Mouse (Mus musculus): ENCODE data around the gene Zfp287. TPM values are rescaled to one million over a fixed set of nuclear protein-coding genes. Genes with fewer than 3 reads are reported as not detected.

The Zfp287 gene
- total RNA-seq, 2 experiments from 2014 or later, result 23.7 to 24.4 TPM

DNA sequence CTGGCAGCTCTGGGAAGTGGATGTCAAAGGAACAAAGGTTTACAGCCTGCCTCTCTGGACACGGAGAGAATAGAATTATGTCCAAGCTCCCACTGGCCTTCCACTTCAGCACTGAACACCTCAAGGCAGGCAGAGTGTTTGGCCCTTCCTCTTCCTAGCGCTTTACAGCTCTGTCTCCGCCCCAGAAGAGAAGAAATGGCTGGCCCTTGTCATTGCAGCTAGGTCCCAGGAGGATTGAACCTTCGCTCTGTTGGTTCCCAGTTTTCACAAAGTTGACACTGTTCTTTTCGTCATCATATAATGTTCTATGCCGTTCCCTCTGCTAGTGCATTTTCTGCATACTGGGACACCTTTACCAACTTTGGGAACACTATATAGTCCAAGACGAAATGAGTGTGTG lies 23.5 kb downstream of the Zfp287 start:
- intact Hi-C loops (cut with DNase I), result no loop called here
- no peak for DNase-seq

DNA sequence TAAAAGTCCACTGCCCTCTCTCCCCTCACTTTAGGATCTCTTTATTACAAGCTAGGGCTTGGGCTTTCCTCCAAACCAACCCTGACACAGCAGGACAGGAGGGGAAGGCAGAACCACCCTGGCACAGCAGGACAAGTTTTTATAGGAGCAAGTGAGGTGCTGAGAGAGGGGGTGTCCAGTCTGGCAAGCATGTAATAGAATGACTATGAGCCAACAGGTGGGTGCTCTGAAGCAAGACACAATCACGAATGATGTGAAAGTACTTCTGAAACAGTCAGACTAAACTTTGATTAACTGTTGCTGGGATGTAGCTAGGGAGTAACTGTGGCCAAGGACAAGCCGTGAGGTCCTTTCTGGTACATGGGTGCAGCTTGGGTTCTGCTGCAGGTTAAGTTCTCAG lies 25.6 kb downstream of the Zfp287 start:
- DNase-seq, result no peak
- intact Hi-C loops (cut with DNase I), result no loop called here

DNA sequence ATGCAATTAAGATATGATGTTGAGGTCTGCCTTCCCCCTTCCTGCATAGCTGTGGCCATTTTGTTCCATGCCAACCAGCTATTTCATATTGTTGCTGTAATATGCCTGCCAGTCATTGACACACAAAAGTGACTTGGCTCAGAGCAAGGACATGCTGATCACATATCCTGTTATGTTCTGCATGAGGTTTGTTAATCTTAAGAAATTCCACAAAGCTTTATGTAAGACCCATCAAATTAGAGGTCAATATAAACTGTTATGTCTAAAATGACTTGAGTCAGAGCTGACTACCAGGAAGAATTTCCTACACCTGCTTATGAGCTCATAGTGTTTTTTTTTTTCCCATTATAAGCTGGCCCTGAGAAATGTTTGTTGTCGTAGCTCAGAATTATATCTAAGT lies 30.5 kb downstream of the Zfp287 start:
- no peak for DNase-seq
- intact Hi-C loops (cut with DNase I), result no loop called here

DNA sequence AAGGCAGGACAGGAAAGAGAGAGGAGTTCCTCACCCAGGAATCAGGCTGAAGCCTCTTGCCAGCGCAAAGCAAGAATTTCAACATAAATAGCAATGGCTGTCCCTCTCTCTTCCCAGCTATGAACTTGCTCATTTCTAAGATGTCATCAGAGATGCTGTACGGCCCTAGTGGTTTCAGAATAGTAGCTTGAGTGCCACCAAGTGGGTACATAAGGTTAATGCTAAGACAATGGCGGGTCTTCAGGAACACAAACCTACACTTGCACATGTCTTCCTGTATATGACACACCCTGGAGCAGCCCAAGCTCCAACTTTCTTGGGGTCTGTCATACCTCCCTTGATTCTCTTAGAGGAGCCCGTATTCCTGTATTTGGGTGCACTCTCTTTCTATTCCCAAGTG lies 32.0 kb downstream of the Zfp287 start:
- intact Hi-C loops (cut with DNase I), result no loop called here

DNA sequence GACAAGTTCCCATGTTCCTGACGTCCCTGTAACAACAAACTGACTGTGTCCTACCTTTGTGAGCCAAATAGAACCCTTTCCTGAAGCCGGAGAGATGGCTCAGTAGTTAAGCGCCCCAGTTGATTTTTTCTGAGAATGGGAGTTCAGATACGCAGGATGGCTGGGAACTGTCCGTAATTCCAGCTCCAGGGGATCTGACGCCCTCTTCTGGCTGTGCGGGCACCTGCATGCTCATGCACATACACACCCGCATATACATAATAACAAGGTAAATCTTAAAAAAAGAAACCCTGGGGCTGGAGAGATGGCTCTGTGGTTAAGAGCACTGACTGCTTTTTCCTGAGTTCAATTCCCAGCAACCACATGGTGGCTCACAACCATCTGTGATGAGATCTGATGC lies 36.6 kb downstream of the Zfp287 start:
- intact Hi-C loops (cut with DNase I), result no loop called here
- no peak for DNase-seq

More for the DNA sequence above, 32.0 kb downstream of the Zfp287 start:
- DNase-seq, result no peak

DNA sequence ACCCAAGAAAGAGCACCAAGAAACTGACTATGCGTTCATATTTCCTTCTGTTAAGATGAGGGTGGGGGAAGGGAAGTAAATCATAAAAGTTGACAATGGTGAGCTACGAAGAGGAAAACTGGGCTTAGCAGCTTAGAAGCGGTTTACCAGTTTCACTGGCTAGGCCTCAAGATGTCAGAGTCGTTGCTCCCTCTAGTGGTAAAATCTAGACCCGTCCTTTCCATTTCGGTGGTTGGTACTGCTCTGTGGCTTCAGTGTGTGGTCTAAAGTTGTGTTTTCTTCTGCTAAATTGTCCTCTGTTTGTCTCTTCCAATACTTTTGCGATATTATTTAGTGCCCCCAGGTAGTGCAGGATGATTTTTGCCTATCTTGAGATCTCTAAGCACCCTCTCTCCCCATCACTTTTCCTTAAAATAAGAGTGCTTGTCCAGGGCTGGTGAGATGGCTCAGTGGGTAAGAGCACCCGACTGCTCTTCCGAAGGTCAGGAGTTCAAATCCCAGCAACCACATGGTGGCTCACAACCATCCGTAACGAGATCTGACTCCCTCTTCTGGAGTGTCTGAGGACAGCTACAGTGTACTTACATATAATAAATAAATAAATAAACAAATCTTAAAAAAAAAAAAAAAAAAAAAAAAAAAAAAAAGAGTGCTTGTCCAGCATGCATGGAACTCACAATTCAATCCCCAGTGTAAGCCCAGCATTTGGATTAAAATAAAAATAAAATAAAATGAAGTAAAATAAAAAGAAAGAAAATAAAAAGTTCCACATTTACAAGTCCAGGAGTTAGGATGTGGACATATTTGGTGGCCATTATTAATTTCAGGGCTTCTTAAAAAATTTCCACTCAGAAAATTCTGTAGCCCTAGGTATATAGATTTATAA lies 38.2 kb downstream of the Zfp287 start:
- intact Hi-C loops (cut with DNase I), result no loop called here
- DNase-seq, result peak; percentile 22

DNA sequence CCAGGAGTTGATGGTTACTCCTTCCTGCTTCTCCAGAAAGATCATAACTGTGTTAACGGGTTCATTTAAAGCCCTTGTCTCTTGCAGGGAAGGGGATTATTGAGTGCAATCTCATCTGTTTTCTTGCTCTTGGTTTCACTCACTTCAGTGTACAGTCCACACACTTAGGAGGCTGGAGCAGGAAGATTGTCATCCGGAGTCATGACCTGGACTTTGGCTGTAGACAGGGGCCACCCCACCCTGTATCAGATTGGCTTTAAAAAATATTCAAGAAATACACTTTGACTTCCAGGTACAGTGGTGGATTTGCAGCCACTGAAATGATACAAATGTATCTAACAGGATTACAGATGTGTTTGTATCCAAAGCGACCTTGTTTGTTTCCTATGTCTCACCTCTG lies 40.1 kb downstream of the Zfp287 start:
- intact Hi-C loops (cut with DNase I), result no loop called here
- DNase-seq, result no peak

DNA sequence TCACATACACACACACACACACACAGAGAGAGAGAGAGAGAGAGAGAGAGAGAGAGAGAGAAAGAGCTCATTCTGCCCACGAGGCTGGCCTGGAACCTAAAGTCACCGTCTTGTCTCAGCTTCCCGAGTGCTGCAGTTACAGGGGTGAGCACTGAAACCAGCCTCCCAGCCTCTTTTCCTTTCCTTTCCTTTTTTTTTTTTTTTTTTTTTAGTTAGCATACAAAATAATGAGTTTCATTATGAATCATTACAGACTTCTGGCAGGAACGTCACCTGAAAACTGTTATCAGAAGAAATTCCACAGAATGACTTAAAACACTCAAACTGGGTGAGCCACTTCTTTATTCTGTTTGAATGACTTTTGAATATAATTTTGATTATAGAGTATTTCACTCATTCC lies 51.8 kb downstream of the Zfp287 start:
- intact Hi-C loops (cut with DNase I), result loop anchor here (5.0 kb wide), 1 partner anchor 68 kb away; no protein-coding TSS in a partner anchor
- DNase-seq, result no peak

DNA sequence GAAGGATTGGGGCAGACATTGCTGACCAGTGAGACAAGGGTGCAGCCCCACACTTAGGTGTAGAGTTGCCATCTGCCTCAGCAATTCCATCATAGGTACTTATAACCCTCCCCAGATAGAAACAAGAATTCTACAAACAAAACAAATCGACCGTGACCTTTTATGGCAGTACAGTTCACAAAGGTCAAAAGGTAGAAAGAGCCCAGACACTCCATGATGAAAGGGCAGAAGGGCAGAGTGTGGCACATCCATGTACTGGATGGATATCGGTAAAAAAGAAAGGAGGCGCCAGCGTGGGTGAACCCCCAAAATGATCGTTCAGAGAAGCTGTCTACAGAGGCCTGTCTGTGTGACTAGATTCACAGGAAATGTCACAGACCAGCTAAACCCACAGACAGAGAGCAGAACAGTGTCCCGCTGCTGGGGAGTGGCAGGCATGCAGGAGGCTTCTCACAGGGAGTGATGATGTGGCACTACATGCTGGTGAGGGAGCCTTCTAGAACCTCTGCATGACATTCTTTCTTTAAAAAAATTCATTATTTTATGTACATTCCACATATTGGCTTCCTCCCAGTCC lies 52.8 kb downstream of the Zfp287 start:
- DNase-seq, result no peak
- intact Hi-C loops (cut with DNase I), result loop anchor here (5.0 kb wide), 1 partner anchor 67 kb away; no protein-coding TSS in a partner anchor

DNA sequence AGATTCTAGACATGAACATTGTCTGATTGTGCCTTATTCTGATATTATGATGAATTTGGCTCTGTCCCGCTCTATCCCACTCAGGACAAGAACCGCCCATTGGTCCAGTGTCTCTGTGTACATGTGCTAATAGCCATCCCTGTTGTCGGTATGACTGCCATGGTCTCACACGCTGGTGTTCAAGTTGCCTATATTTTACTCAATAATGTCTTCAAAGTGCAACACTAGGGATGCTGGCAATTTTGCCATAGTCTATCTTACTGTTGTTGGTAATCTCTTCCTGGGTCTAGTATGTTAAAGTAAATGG lies 55.5 kb downstream of the Zfp287 start:
- no peak for DNase-seq
- intact Hi-C loops (cut with DNase I), result loop anchor here (5.0 kb wide), 1 partner anchor 64 kb away; no protein-coding TSS in a partner anchor

DNA sequence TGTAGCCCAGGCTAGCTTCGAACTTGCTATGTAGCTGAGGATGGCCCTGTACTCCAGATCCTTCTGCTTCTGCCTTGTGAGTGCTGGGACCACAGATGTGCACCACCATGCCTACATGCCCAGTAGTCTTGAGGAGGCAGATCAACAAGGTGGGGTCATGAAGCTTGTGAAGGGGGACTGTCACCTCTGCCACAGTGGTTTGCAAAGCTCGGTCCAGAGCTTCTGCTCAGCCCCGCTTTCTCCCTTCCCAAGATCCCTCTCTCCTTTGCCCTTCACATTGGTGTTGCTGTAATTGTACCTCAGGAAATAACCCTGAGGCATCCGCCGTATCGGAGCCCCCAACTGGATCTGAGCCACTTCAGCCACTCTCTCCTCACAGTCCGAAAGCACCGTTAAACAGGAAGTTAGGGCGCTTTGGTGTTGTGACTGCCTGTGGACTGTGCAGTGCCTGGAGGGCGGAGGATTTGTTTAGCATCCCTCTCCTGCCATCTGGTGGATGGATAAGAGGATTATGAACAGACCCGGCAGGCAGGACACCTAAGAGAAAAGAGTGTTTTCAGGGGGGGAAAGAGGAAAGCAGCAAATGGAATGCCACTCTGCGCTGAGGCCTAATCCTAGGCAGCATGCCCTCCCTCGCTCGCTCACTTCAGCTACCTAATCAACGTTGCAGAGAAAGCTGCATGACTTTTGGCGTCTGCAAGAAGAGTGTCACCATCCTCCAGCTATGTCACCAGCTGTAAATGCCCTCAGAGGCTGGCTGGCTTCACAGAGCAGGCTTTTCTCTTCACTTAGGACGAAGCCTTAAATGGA lies 56.0 kb downstream of the Zfp287 start:
- intact Hi-C loops (cut with DNase I), result loop anchor here (5.0 kb wide), 1 partner anchor 63 kb away; no protein-coding TSS in a partner anchor
- DNase-seq, result peak; percentile 70

DNA sequence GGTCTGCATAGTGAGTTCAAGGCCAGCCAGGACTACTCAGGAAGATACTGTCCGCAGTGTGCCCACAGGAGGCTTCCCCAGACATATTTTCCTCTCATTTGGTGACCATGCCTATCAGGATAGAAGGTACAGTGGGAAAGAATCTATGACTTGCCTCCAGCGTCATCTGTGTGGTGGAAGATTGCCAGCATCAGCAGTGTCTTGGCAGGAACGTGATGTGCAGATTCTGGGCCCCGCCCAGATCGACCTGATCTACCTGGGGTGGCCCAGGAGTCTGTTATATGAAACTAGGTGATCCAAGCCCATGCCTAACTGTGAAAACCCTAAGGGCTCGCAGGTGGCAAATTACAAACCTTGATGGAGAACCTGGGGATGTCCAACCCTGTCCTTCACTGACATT lies 61.7 kb downstream of the Zfp287 start:
- intact Hi-C loops (cut with DNase I), result no loop called here
- DNase-seq, result peak; percentile 23

DNA sequence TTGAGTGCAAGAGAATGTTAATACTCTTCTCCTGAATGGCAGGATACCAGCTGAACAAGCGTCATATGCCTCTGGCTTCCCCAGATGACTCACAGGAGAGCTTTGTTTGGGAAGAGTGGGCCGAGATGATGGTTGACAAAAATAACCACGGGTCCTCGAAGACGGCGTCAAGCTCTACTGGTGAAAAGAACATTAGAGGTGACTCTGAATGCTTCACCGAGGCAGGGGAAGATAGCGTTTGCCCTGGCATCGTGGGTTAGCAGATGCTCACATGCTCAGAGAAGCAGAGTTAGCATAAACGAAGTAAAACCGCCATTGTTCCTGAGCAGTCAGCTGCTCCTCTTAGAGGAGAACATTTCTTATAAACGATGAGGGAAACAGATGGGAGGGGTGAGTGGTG lies 62.2 kb downstream of the Zfp287 start:
- intact Hi-C loops (cut with DNase I), result no loop called here
- no peak for DNase-seq

DNA sequence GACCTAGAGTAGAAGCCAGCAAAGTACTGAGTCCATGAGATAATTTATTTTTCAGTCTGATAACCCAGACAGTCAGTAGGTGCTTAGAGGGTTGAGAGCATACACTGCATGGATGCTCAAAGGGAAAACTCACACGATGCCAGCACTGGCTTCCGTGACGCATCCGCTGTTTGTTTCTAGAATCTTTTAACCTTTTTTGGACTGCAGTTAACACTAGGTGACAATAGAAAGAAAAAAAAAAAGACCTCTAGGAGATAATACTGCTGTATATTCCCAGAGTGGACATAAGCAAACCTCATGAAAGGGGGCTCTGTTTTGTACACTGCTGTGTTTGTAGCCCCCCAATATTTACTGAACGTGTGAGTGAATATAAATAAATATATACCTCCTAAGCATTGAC lies 62.7 kb downstream of the Zfp287 start:
- no peak for DNase-seq
- intact Hi-C loops (cut with DNase I), result no loop called here

DNA sequence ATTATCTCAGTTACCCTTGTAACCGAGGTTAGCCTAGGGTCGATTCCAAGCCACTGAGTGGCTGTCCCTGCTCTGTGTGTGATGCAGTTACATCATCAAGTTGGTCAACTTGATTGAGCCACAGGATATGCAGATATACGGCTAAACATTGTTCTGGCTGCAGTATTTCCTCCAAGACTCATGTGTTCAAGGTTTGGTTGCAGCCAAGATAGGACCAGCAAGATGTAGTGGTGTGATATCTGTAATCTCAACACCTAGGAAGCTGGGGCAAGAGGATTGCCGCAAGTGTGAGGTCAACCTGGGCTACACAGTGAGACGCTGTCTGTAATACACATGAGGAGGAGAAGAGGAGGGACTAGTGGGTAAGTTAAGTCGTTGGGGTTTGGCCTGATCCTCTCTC lies 67.5 kb downstream of the Zfp287 start:
- intact Hi-C loops (cut with DNase I), result no loop called here
- DNase-seq, result no peak

DNA sequence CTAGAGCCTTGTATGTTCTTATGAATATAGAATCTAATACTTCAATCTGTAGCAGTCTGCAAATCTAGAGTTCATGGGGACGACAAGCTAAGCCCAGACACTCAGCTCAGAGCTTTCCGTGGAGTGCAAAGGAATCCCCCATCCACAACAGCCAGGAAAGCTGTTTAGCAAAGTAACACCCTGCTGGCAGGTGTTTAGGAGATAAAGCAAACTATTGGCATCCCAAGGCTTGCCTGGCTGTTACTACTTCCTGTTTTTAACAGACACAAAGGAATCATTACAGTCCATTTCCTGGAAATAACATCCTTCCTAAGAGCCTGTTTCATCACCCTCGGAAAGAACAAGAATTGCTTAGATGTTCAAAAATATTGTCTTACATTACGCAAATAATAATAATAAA lies 70.8 kb downstream of the Zfp287 start:
- intact Hi-C loops (cut with DNase I), result no loop called here
- no peak for DNase-seq

DNA sequence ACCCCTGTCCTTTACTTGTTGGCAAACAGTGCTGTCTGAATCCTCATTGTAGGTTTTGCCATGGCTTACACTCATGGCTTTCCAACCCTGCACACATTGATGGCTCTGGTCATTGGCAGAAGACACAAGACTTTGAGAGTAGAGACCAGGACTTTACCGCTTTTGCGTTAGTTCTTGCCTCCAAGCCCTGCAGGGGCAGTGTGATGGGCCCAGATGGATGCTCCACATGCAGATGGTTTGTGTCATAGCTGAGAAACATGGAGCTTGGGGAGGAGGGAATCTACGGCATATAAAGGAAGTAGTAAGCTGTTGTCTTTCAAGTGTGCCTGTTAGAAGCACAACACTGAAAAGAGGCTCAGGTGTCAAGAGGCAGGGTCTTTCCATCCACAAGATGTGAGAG lies 79.6 kb downstream of the Zfp287 start:
- intact Hi-C loops (cut with DNase I), result no loop called here
- no peak for DNase-seq

DNA sequence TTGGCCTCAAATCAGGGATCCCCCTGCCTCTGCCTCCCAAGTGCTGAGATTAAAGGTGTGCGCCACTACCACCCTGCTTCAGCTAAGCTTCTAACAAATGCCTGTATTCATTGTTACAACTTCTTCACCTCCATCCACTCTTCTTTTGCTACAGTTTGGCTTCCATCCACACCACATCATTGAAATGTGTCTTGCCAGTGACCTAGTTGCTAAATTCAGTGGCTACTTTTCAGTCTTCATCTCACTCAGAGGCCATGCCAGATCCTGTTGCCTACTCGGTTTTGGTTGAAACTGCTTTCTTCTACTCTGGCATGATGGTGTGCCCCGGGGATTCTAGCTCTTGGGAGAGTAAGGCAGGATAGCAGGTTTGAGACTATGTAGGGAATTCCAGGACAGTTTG lies 80.1 kb downstream of the Zfp287 start:
- intact Hi-C loops (cut with DNase I), result no loop called here
- DNase-seq, result no peak
